Mouse (Mus musculus): ENCODE measurements at regions not wholly inside any gene's neighbourhood (a gene's known extent, or its start where the extent isn't known, plus 50 kb on each side); places are given as distances from the start of the nearest gene placed in this dataset.

- TF ChIP-seq CTCF (IDR thresholded peaks at IDR 0.05; ENCODE audit: low read depth, low read length) (no peak), POLR2A (IDR thresholded peaks at IDR 0.05; ENCODE audit: extremely low read depth, insufficient read depth, low read length) (no peak)
These were observed 266.0 kb downstream of the Wdr72 start for GRCm38 (mm10) chr9:74376191-74376590.
